Mouse (Mus musculus) limb, embryonic 14.5 days (tissue): ENCODE data around the gene Cacna1e. TPM values are rescaled to one million over a fixed set of nuclear protein-coding genes. Genes with fewer than 3 reads are reported as not detected.

Experiments used
- ATAC-seq: fragments of 200-750 bp; cut with Nextera tagmentation; 2 replicates; pipeline ENCODE4 v1.8.0; 2017; ENCODE audit warnings: low read depth, moderate number of reproducible peaks, moderate TSS enrichment; ENCODE audit not compliant: low FRiP score
- DNase-seq: peaks from one replicate; pipeline ENCODE4 v3.0.0-alpha.2; 2015; ENCODE audit warnings: low spot score
- H3K27ac ChIP-seq: fragments of 300-500 bp; sonication (generic); replicated peaks from 2 replicates; pipeline ENCODE4 v1.5.1; 2014; ENCODE audit warnings: low read depth, mild to moderate bottlenecking, low read length, moderate library complexity, mixed read lengths
- H3K27me3 ChIP-seq: fragments of 300-500 bp; sonication (generic); 2 replicates; pipeline ENCODE4 v1.6.1; 2014; ENCODE audit warnings: low read length, mixed read lengths; ENCODE audit not compliant: control insufficient read depth, insufficient read depth
- H3K36me3 ChIP-seq: fragments of 300-500 bp; sonication (generic); 2 replicates; pipeline ENCODE4 v1.6.1; 2014; ENCODE audit warnings: mild to moderate bottlenecking, low read length, moderate library complexity, mixed read lengths; ENCODE audit not compliant: control insufficient read depth, insufficient read depth
- H3K4me1 ChIP-seq: fragments of 300-500 bp; sonication (generic); 2 replicates; pipeline ENCODE4 v1.6.1; 2014; ENCODE audit warnings: antibody characterized with exemption, low read length, mixed read lengths; ENCODE audit not compliant: control insufficient read depth, insufficient read depth
- H3K4me2 ChIP-seq: fragments of 300-500 bp; sonication (generic); replicated peaks from 2 replicates; pipeline ENCODE4 v1.6.1; 2014; ENCODE audit warnings: low read depth, mild to moderate bottlenecking, low read length, moderate library complexity; ENCODE audit not compliant: severe bottlenecking
- H3K4me3 ChIP-seq: fragments of 300-500 bp; sonication (generic); replicated peaks from 2 replicates; pipeline ENCODE4 v1.5.1; 2014; ENCODE audit warnings: low read length
- H3K9ac ChIP-seq: fragments of 300-500 bp; sonication (generic); 2 replicates; pipeline ENCODE4 v1.6.1; 2014; ENCODE audit warnings: mild to moderate bottlenecking, low read depth, low read length, moderate library complexity; ENCODE audit not compliant: severe bottlenecking
- H3K9me3 ChIP-seq: fragments of 300-500 bp; sonication (generic); 2 replicates; pipeline ENCODE4 v1.6.1; 2016; ENCODE audit warnings: low read length; ENCODE audit not compliant: control insufficient read depth
- POLR2A ChIP-seq: fragments of 200-500 bp; IDR thresholded peaks from 2 replicates; pipeline ENCODE4 v1.8.0; 2012; ENCODE audit warnings: inconsistent platforms, mild to moderate bottlenecking, moderate library complexity, borderline replicate concordance; ENCODE audit not compliant: insufficient read depth, insufficient read length; ENCODE audit errors: extremely low read depth
- WGBS: fragments of 180-500 bp; shearing (Covaris S2); extraction: QIAGEN DNeasy Blood & Tissue Kit; methylation state at CpG from one replicate; pipeline ENCODE4 v1.1.7; 2014; 5-methylcytosine and 5-hydroxymethylcytosine counted together
- polyA plus RNA-seq, 2 experiments: library from polyadenylated mRNA; depleted of rRNA in 1 of 2; stranded (reverse) in 1 of 2; unstranded in 1 of 2; fragments of >200 nt; fragmentation: Nextera tagmentation in 1 of 2; extraction: Ambion mirVana in 1 of 2; gene quantifications; 2 replicates each; pipeline versions ENCODE4 v1.2.1 to v1.2.3; 2012 to 2014

Cacna1e gene
- polyA plus RNA-seq, 2 experiments: 0.51 to 1.4 TPM

- H3K4me1 ChIP-seq: peaks cover 14% of the 10 kb centered on the region
- H3K4me2 ChIP-seq: no peak overlapping the region
- no peak overlapping the region for H3K9ac ChIP-seq
- no peaks in the 10 kb centered on the region for H3K9me3 ChIP-seq
- no peak overlapping the region for H3K4me3 ChIP-seq
- no peak overlapping the region for H3K27ac ChIP-seq
- H3K36me3 ChIP-seq: no peaks in the 10 kb centered on the region
- no peak for ATAC-seq
- WGBS: 85% methylated on average over 9 of the region's 9 CpGs
- no peaks in the 10 kb centered on the region for H3K27me3 ChIP-seq
- DNase-seq: no peak
- TF ChIP-seq POLR2A: no peak
These were observed 248.5 kb downstream of the Cacna1e start for GRCm38 (mm10) chr1:154635766-154636165.

DNA sequence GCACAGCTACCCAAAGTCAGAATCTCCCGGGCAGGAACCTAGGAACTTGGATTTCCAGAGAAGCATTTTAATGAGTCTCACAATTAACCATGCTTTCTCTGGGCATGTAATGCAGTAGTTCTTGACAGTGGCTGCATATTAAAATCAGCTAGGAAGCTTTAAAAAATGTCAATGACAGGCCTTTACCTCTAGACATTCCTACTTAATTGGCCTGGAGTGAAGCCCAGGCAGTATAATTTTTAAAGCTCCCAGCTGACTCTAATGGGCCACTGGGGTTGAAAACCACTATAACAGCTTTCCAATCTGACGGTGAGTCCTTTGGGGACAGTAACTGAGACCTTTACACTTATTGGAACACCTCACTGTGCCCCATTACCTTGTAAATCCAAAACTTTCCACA lies 251.4 kb downstream of the Cacna1e start:
- H3K4me1 ChIP-seq: peaks cover 14% of the 10 kb centered on the region
- H3K9me3 ChIP-seq: no peaks in the 10 kb centered on the region
- H3K4me3 ChIP-seq: no peak overlapping the region
- no peaks in the 10 kb centered on the region for H3K27me3 ChIP-seq
- H3K27ac ChIP-seq: no peak overlapping the region
- no peaks in the 10 kb centered on the region for H3K36me3 ChIP-seq
- H3K9ac ChIP-seq: no peak overlapping the region
- no peak for TF ChIP-seq POLR2A
- no peak overlapping the region for H3K4me2 ChIP-seq
- ATAC-seq (no peak), DNase-seq (peak; percentile 6)
- WGBS: 5% methylated on average over 2 of the region's 2 CpGs

DNA sequence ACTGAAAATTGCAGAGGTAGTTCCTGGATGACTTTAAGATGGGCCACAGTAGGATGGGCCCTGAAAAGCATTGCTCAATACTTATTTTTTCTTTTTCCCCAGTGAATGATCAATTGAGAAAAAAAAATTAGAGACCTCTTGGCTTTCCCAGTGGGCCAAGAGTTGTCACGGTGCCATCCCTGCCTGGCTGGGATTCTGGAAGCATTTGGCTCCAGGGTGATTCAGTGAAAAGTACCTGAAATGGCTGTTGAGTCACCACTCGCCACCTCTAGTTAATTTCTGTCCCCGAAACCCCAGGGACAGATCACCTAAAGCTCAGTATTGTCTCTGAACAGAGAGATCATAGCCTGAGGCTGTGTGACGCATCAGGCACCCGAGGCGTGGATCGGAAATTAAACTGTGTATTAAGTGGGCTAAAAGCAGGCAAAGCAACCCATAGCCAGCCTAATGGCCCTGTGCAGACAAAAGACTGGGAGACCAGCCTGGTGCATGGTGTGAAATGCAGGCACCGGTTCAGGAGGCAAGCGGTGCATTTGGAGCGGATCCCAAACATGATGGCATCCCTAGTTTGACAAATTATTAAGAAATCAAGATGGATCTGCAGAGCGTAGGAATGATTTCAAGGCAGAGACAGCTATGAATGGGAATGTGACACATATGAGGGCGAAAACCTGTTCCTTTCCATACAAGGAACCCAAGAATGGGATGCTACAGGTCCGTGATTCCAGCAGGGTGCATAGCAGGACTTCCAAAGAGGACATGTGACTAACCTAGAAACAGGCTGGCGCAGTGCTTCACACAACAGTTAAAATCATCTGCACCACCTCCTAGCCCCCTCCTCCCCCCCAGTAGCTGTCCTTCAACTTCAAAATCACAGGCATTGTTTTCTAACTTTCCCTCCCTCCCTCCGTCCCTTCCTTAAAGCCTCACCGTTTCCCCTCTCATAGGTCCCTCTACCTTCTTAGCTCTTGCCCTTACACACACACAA lies 261.3 kb downstream of the Cacna1e start:
- H3K4me3 ChIP-seq: no peak overlapping the region
- H3K4me1 ChIP-seq: no peaks in the 10 kb centered on the region
- H3K36me3 ChIP-seq: no peaks in the 10 kb centered on the region
- no peak overlapping the region for H3K4me2 ChIP-seq
- H3K27me3 ChIP-seq: no peaks in the 10 kb centered on the region
- DNase-seq (no peak), ATAC-seq (no peak)
- H3K9me3 ChIP-seq: no peaks in the 10 kb centered on the region
- H3K9ac ChIP-seq: no peak overlapping the region
- no peak overlapping the region for H3K27ac ChIP-seq
- no peak for TF ChIP-seq POLR2A
- WGBS: 87% methylated on average over 16 of the region's 16 CpGs

DNA sequence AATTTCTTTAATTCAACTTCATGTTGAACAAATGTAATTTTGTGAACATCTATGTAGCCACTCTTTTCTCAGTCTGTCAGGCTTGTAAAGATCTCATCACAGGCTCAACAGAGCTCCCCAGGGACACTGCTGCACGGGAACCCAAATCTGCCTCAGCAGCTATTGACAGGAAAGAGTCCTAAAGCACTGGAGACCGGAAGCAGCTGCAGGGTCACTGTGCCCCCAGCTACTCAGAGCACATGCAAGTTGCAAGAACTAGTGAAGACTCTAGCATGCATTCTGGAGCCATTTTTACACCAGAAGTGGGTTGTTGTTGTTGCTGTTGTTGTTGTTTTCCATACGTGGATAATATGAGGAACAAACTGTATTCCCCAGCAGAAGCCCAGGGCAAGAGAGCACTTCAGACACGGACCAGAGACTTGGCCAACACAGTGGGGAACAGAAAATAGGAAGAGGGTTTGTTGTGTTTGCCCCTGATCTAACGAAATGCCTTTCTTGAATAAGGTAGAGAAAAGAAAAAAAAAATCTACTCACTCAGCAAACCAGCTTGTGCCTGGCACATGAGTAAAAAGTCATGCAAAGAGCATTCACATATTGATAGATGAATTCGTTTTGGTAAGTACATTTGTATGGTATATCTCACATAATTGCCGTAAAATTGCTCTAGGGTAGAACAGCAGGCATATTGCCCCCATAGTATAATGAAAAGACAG lies 266.4 kb downstream of the Cacna1e start:
- no peak overlapping the region for H3K4me2 ChIP-seq
- WGBS: 57% methylated on average over 7 of the region's 7 CpGs
- DNase-seq: no peak
- TF ChIP-seq POLR2A: no peak
- no peak overlapping the region for H3K9ac ChIP-seq
- no peak for ATAC-seq
- H3K27ac ChIP-seq: no peak overlapping the region
- H3K4me1 ChIP-seq: no peaks in the 10 kb centered on the region
- no peaks in the 10 kb centered on the region for H3K27me3 ChIP-seq
- no peaks in the 10 kb centered on the region for H3K9me3 ChIP-seq
- no peak overlapping the region for H3K4me3 ChIP-seq
- H3K36me3 ChIP-seq: no peaks in the 10 kb centered on the region

DNA sequence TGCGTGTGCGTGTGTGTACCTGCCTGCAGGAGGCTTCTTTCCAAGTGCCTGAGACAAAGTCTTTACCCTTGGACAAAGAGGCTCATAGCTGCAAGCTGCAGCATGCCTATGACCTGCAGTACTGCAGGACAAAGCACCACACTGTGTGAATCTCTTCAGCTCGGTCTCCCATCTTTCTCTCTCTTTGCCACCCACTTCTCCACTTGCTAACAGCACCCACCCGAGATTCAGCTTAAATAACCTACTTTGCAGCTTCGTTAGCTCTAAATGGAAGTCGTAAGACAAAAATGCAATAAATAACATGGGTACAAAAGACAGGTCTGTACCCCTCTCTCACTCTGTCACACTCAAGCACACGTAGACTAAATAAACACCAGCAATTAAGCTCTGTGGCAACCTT lies 268.5 kb downstream of the Cacna1e start:
- no peak for DNase-seq
- 55% methylated on average over 7 of the region's 7 CpGs for WGBS
- no peak for ATAC-seq
- Histone ChIP-seq H3K27ac (no peak overlapping the region), H3K36me3 (no peaks in the 10 kb centered on the region), H3K4me1 (no peaks in the 10 kb centered on the region), H3K4me2 (no peak overlapping the region), H3K9ac (no peak overlapping the region), H3K4me3 (no peak overlapping the region), H3K27me3 (no peaks in the 10 kb centered on the region), H3K9me3 (no peaks in the 10 kb centered on the region)
- TF ChIP-seq POLR2A: no peak
